Mouse (Mus musculus): ENCODE results near the gene Spock2.

- TF ChIP-seq CTCF (IDR thresholded peaks at IDR 0.05; ENCODE audit: borderline replicate concordance, insufficient read depth, low read depth, low read length) (no peak; the same call in 1 of the 2 replicates), POLR2A (IDR thresholded peaks at IDR 0.05; ENCODE audit: borderline replicate concordance, insufficient read depth, low read length) (no peak)
Measured at GRCm38 (mm10) chr10:60106531-60107186, 640 bp downstream of the Spock2 start.

Measured in cerebellum, adult 2 months (tissue).